9 mouse cellular contexts compared by ENCODE assay signal in genomic region chr15:94628463-94628829, GRCm38 (mm10). TPM values are rescaled to one million over a fixed set of nuclear protein-coding genes. Genes with fewer than 3 reads are reported as not detected.
DNase-seq lines count a peak whose midpoint lies in the region; ATAC-seq and TF ChIP-seq lines count a peak whose summit lies in the region.
"Had no signal": no experiment of that assay in that cellular context is flagged by ENCODE, and none has a peak within 500 bp of the region (broad histone marks: within the 10 kb centered on the region; RNA-seq: fewer than 3 reads in every experiment).

No protein-coding gene starts in this region.

- H3K4me2 ChIP-seq in kidney, embryonic 14.5 days (replicated peaks; ENCODE audit: low read depth, low read length) = peak overlapping the region; percentile 100
- peak overlapping the region; percentile 100 for H3K4me2 ChIP-seq in embryonic facial prominence, embryonic 14.5 days (ENCODE audit: low read depth, low read length)
- H3K4me2 ChIP-seq in intestine, embryonic 16.5 days (ENCODE audit: low read depth, low read length) = peak overlapping the region; percentile 99
- peak overlapping the region; percentile 44 for H3K4me2 ChIP-seq in myocyte (ENCODE audit: low read depth)

- TF ChIP-seq POLR2A in myocyte (IDR thresholded peaks at IDR 0.05; ENCODE audit: insufficient read length, low read depth) = no peak

- no peak overlapping the region for H3ac ChIP-seq in myocyte (ENCODE audit: control insufficient read depth, insufficient read length)

- no peaks in the 10 kb centered on the region for H3K4me1 ChIP-seq in kidney, embryonic 14.5 days (ENCODE audit: control insufficient read depth, insufficient read depth, low read length)
- no peaks in the 10 kb centered on the region for H3K4me1 ChIP-seq in embryonic facial prominence, embryonic 14.5 days (ENCODE audit: control insufficient read depth, insufficient read depth, low read length)
- peaks cover 4% of the 10 kb centered on the region; the same call in 1 of the 2 replicates for H3K4me1 ChIP-seq in intestine, embryonic 16.5 days (ENCODE audit: control insufficient read depth, insufficient read depth, low read length)

- H3K9ac ChIP-seq in kidney, embryonic 14.5 days (ENCODE audit: low read depth, low read length) = peak overlapping the region; percentile 67
- peak overlapping the region; percentile 78 for H3K9ac ChIP-seq in embryonic facial prominence, embryonic 14.5 days (ENCODE audit: low read depth, low read length)
- H3K9ac ChIP-seq in intestine, embryonic 16.5 days (ENCODE audit: low read depth, low read length) = peak overlapping the region; percentile 71

- H3K36me3 ChIP-seq in kidney, embryonic 14.5 days (ENCODE audit: control insufficient read depth, insufficient read depth, low read length) = no peaks in the 10 kb centered on the region
- H3K36me3 ChIP-seq in embryonic facial prominence, embryonic 14.5 days (ENCODE audit: control insufficient read depth, insufficient read depth, low read length) = no peaks in the 10 kb centered on the region
- no peaks in the 10 kb centered on the region for H3K36me3 ChIP-seq in intestine, embryonic 16.5 days (ENCODE audit: control insufficient read depth, insufficient read depth, low read length)
- H3K36me3 ChIP-seq in myocyte (ENCODE audit: control insufficient read depth, insufficient read depth) = no peaks in the 10 kb centered on the region

- no peak for ATAC-seq in kidney, embryonic 14.5 days (ENCODE audit: low FRiP score, low TSS enrichment)
- ATAC-seq in embryonic facial prominence, embryonic 14.5 days (ENCODE audit: low read depth) = no peak
- no peak for ATAC-seq in intestine, embryonic 16.5 days
- ATAC-seq in granulocyte monocyte progenitor cell, adult 5-6 weeks (replicated peaks; ENCODE audit: poor library complexity, severe bottlenecking) = no peak

- WGBS in kidney, embryonic 14.5 days = 48% methylated on average over 2 of the region's 2 CpGs
- WGBS in embryonic facial prominence, embryonic 14.5 days = 47% methylated on average over 2 of the region's 2 CpGs
- whole genome bisulfite sequencing in intestine, embryonic 16.5 days = 48% methylated on average over 2 of the region's 2 CpGs

- H3K9me3 ChIP-seq in kidney, embryonic 14.5 days (ENCODE audit: control insufficient read depth, low read length) = no peaks in the 10 kb centered on the region
- no peaks in the 10 kb centered on the region for H3K9me3 ChIP-seq in embryonic facial prominence, embryonic 14.5 days (ENCODE audit: control insufficient read depth, low read length)
- H3K9me3 ChIP-seq in intestine, embryonic 16.5 days (ENCODE audit: control insufficient read depth, low read length) = no peaks in the 10 kb centered on the region

- peaks cover 8% of the 10 kb centered on the region for H3K27me3 ChIP-seq in kidney, embryonic 14.5 days (ENCODE audit: control insufficient read depth, insufficient read depth, low read length)
- peaks cover 13% of the 10 kb centered on the region for H3K27me3 ChIP-seq in embryonic facial prominence, embryonic 14.5 days (replicated peaks; ENCODE audit: control insufficient read depth, insufficient read depth, low read length)
- H3K27me3 ChIP-seq in intestine, embryonic 16.5 days (replicated peaks; ENCODE audit: control insufficient read depth, insufficient read depth, low read length) = peaks cover 5% of the 10 kb centered on the region; the same call in 1 of the 2 replicates
- H3K27me3 ChIP-seq in myocyte (ENCODE audit: control insufficient read depth, insufficient read depth, insufficient read length) = peaks cover 15% of the 10 kb centered on the region

- no peak for DNase-seq in kidney, adult 18-20 months
- no peak for DNase-seq in embryonic facial prominence, embryonic 14.5 days (ENCODE audit: low spot score)
- DNase-seq in retina, postnatal 1 day = no peak
- DNase-seq in T-cell, adult 2 months (ENCODE audit: low spot score) = no peak

- H3K4me3 ChIP-seq in kidney, embryonic 14.5 days (ENCODE audit: low read length) = peak overlapping the region; percentile 52
- H3K4me3 ChIP-seq in embryonic facial prominence, embryonic 14.5 days (ENCODE audit: low read depth, low read length) = peak overlapping the region; percentile 67
- peak overlapping the region; percentile 65 for H3K4me3 ChIP-seq in intestine, embryonic 16.5 days (ENCODE audit: low read length)
- no peak overlapping the region for H3K4me3 ChIP-seq in myocyte

- H3K79me2 ChIP-seq in myocyte (ENCODE audit: control insufficient read depth, insufficient read depth) = no peaks in the 10 kb centered on the region

- no peak overlapping the region for H3K27ac ChIP-seq in kidney, embryonic 14.5 days (ENCODE audit: low read depth, low read length)
- no peak overlapping the region for H3K27ac ChIP-seq in embryonic facial prominence, embryonic 14.5 days (replicated peaks; ENCODE audit: low read depth, low read length)
- no peak overlapping the region for H3K27ac ChIP-seq in intestine, embryonic 16.5 days (ENCODE audit: low read length)

TF ChIP-seq in myocyte, 11 proteins besides CTCF, POLR2A, EP300 and RAD21:
- TF ChIP-seq REST (IDR thresholded peaks at IDR 0.05; ENCODE audit: insufficient read depth, insufficient read length) (no peak), USF1 (IDR thresholded peaks at IDR 0.05; ENCODE audit: low read depth) (no peak), SRF (IDR thresholded peaks at IDR 0.05; ENCODE audit: control insufficient read depth, insufficient read length, low read depth) (no peak), CEBPB (IDR thresholded peaks at IDR 0.05; ENCODE audit: insufficient read depth, poor library complexity, severe bottlenecking) (no peak)

RNA-seq across cellular contexts. Expression of gene Tmem117, which starts 0.6 kb away (rescaled TPM):
- 4.4 and 6.5 TPM in 2 replicates for polyA plus RNA-seq in kidney, embryonic 14.5 days (2014; fragmentation: Nextera tagmentation; extraction: Ambion mirVana)
- 9.6 and 11.1 TPM in 2 replicates for polyA plus RNA-seq in embryonic facial prominence, embryonic 14.5 days (2014; fragmentation: Nextera tagmentation; extraction: Ambion mirVana)
- polyA plus RNA-seq in intestine, embryonic 16.5 days (2015; fragmentation: Nextera tagmentation; extraction: Ambion mirVana) = 2.5 and 2.8 TPM in 2 replicates
- 0.37 TPM for polyA plus RNA-seq in myocyte (2012; fragmentation: generic; extraction: Trizol)
- not detected in 2 replicates for total RNA-seq in granulocyte monocyte progenitor cell, adult 5-6 weeks (2014; fragmentation: Nextera tagmentation)
- total RNA-seq in granulocyte monocyte progenitor cell, adult 5-6 weeks (2017) = not detected in 2 replicates
- total RNA-seq: neutrophil, adult 5-6 weeks had no signal

RNA-seq across cellular contexts. Expression of gene Twf1, which starts 38.8 kb away (rescaled TPM):
- 67.7 and 86.5 TPM in 2 replicates for polyA plus RNA-seq in kidney, embryonic 14.5 days (2014; fragmentation: Nextera tagmentation; extraction: Ambion mirVana)
- polyA plus RNA-seq in embryonic facial prominence, embryonic 14.5 days (2014; fragmentation: Nextera tagmentation; extraction: Ambion mirVana) = 78.3 and 83.1 TPM in 2 replicates
- polyA plus RNA-seq in intestine, embryonic 16.5 days (2015; fragmentation: Nextera tagmentation; extraction: Ambion mirVana) = 134 and 142 TPM in 2 replicates
- polyA plus RNA-seq in myocyte (2012; fragmentation: generic; extraction: Trizol) = 28.6 TPM
- total RNA-seq in granulocyte monocyte progenitor cell, adult 5-6 weeks (2014; fragmentation: Nextera tagmentation) = 27.7 and 37.0 TPM in 2 replicates
- 26.0 and 34.6 TPM in 2 replicates for total RNA-seq in granulocyte monocyte progenitor cell, adult 5-6 weeks (2017)

Comparison
In these comparisons a context has a peak if more than half of its experiments do, and no peak if none do; other contexts are left out.
1. H3K4me2 ChIP-seq: peak in every context shown above with its lines; median percentile 100 in kidney, embryonic 14.5 days; 100 in embryonic facial prominence, embryonic 14.5 days; 99 in intestine, embryonic 16.5 days; 44 in myocyte.